Mouse (Mus musculus): ENCODE data around the gene Atxn7l2.

GRCm38 (mm10) chr3:108184742-108185141 lies 26.0 kb downstream of the Atxn7l2 start:
- TF ChIP-seq POLR2A (IDR thresholded peaks at IDR 0.05; ENCODE audit: insufficient read length, low read depth): no peak
- TF ChIP-seq MYOD1 (IDR thresholded peaks at IDR 0.05; ENCODE audit: control insufficient read depth in 1 of 3, insufficient read length in 2 of 3, low read depth in 2 of 3): no peak
- TF ChIP-seq TCF12 (IDR thresholded peaks at IDR 0.05; ENCODE audit: insufficient read depth, poor library complexity, severe bottlenecking): no peak
- TF ChIP-seq MYOG (IDR thresholded peaks at IDR 0.05; ENCODE audit: control insufficient read depth in 1 of 3, insufficient read depth in 1 of 3, insufficient read length in 2 of 3, low read depth in 2 of 3): no peak
- TF ChIP-seq CEBPB (IDR thresholded peaks at IDR 0.05; ENCODE audit: insufficient read depth, poor library complexity, severe bottlenecking): no peak

Measured in myocyte (in vitro differentiated cells).